Mouse (Mus musculus) midbrain, postnatal 0 days (tissue): ENCODE measurements around the gene Nckap5. TPM values are rescaled to one million over a fixed set of nuclear protein-coding genes. Genes with fewer than 3 reads are reported as not detected.

Experiments used
- ATAC-seq: fragments of 200-750 bp; cut with Nextera tagmentation; 2 replicates; pipeline ENCODE4 v1.8.0; 2017; ENCODE audit warnings: moderate number of reproducible peaks, mild to moderate bottlenecking, moderate TSS enrichment, moderate library complexity; ENCODE audit not compliant: low FRiP score
- DNase-seq: peaks from one replicate; pipeline ENCODE4 v3.0.0-alpha.2; 2015; ENCODE audit warnings: low spot score
- H3K27ac ChIP-seq: fragments of 300-500 bp; sonication (generic); 2 replicates; pipeline ENCODE4 v1.5.1; 2014; ENCODE audit warnings: low read depth, mild to moderate bottlenecking, low read length, mixed read lengths
- H3K27me3 ChIP-seq: fragments of 300-500 bp; sonication (generic); 2 replicates; pipeline ENCODE4 v1.6.1; 2014; ENCODE audit warnings: low read length, control low read depth, mixed read lengths; ENCODE audit not compliant: insufficient read depth
- H3K36me3 ChIP-seq: fragments of 300-500 bp; sonication (generic); 2 replicates; pipeline ENCODE4 v1.6.1; 2014; ENCODE audit warnings: low read length, control low read depth, mixed read lengths; ENCODE audit not compliant: insufficient read depth
- H3K4me1 ChIP-seq: fragments of 300-500 bp; sonication (generic); 2 replicates; pipeline ENCODE4 v1.6.1; 2014; ENCODE audit warnings: mild to moderate bottlenecking, control low read depth, antibody characterized with exemption, low read length, mixed read lengths; ENCODE audit not compliant: insufficient read depth
- H3K4me2 ChIP-seq: fragments of 300-500 bp; sonication (generic); 2 replicates; pipeline ENCODE4 v1.6.1; 2014; ENCODE audit warnings: low read depth, mild to moderate bottlenecking, low read length, mixed read lengths; ENCODE audit not compliant: poor library complexity, severe bottlenecking
- H3K4me3 ChIP-seq: fragments of 300-500 bp; sonication (generic); 2 replicates; pipeline ENCODE4 v1.5.1; 2014; ENCODE audit warnings: low read depth, mild to moderate bottlenecking, low read length, moderate library complexity
- H3K9ac ChIP-seq: fragments of 300-500 bp; sonication (generic); replicated peaks from 2 replicates; pipeline ENCODE4 v1.6.1; 2014; ENCODE audit warnings: mild to moderate bottlenecking, low read length, moderate library complexity, mixed read lengths; ENCODE audit not compliant: poor library complexity, severe bottlenecking
- H3K9me3 ChIP-seq: fragments of 300-500 bp; sonication (generic); 2 replicates; pipeline ENCODE4 v1.6.1; 2016; ENCODE audit warnings: low read length, control low read depth
- CTCF ChIP-seq: IDR thresholded peaks from 2 replicates; pipeline ENCODE4 v1.5.1; 2016; ENCODE audit warnings: antibody characterized with exemption, mild to moderate bottlenecking
- WGBS: fragments of 180-500 bp; shearing (Covaris S2); extraction: QIAGEN DNeasy Blood & Tissue Kit; methylation state at CpG from one replicate; pipeline ENCODE4 v1.1.7; 2014; 5-methylcytosine and 5-hydroxymethylcytosine counted together
- polyA plus RNA-seq: library from polyadenylated mRNA; unstranded; fragments of >200 nt; fragmentation: Nextera tagmentation; extraction: Ambion mirVana; gene quantifications from 2 replicates; pipeline ENCODE4 v1.2.1, GENCODE M21; 2015
- total RNA-seq: library from RNA; depleted of rRNA; stranded (reverse); fragments of >200 nt; gene quantifications from 2 replicates; pipeline ENCODE4 v1.2.3, GENCODE M21; 2014

The Nckap5 gene
- total and polyA plus RNA-seq, 2 experiments from 2014 or later, result 6.3 to 8.7 TPM

DNA sequence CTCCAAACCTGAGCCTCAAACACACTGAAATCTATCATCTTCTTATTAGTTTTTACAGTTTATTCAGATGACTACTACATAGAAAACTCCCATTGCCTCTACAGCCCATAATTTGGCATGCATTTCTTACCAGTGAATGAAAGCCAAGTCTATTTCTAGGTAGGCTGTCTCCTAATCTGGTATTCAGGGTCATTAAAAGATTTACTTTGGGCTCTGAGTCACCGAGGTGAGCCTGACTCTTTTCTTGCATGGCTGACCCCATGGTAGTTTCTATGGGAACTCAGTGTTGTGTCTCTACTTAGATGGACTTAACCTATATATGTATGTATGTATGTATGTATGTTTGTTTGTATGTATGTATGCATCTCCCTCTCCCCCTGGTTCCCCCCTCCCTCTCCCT lies 63.6 kb downstream of the Nckap5 start:
- no peak for TF ChIP-seq CTCF
- ATAC-seq (no peak), DNase-seq (no peak)
- Histone ChIP-seq H3K4me2 (no peak overlapping the region), H3K4me1 (no peaks in the 10 kb centered on the region), H3K36me3 (no peaks in the 10 kb centered on the region), H3K9ac (no peak overlapping the region), H3K9me3 (no peaks in the 10 kb centered on the region), H3K4me3 (no peak overlapping the region), H3K27ac (no peak overlapping the region), H3K27me3 (no peaks in the 10 kb centered on the region)
- 15% methylated on average over 1 of the region's 1 CpGs for WGBS

DNA sequence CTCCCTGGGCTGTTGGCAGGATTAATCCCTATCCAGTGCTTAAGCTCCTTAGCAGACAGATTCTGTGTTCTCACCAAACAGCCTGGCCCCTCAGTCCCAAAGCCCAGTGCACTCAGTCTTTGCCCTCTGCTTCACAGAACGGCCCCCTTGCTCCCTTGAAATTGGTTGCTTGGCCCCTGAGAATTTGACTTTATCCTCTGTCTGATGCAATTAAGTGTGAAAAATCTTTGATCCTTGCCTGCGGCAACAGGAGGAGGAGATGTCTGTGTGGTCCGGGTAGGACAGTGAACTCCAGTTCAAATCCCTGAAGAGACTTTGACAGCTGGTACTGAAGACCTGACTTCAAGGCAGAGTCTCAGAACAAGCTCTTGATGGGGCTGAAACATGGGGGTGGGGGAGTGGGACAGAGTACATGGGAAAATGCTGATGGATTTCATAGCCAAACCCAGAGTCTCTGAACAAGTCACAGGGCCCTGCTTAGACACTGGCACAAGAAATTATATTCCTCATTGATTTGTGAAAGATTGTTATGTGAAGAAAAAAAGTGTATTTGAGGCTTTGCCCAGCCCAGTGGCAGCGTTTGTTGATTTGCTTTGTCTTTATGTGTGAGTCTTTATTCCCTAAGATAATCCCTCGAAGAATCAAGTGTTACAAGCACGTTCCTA lies 65.0 kb downstream of the Nckap5 start:
- no peaks in the 10 kb centered on the region for H3K36me3 ChIP-seq
- no peaks in the 10 kb centered on the region for H3K9me3 ChIP-seq
- WGBS, result 24% methylated on average over 6 of the region's 6 CpGs
- H3K9ac ChIP-seq, result no peak overlapping the region
- DNase-seq, result peak; percentile 50
- no peak for ATAC-seq
- H3K4me2 ChIP-seq, result no peak overlapping the region
- no peak overlapping the region for H3K4me3 ChIP-seq
- no peak overlapping the region for H3K27ac ChIP-seq
- TF ChIP-seq CTCF, result no peak
- H3K4me1 ChIP-seq, result no peaks in the 10 kb centered on the region
- H3K27me3 ChIP-seq, result no peaks in the 10 kb centered on the region; the same call in 1 of the 2 replicates

DNA sequence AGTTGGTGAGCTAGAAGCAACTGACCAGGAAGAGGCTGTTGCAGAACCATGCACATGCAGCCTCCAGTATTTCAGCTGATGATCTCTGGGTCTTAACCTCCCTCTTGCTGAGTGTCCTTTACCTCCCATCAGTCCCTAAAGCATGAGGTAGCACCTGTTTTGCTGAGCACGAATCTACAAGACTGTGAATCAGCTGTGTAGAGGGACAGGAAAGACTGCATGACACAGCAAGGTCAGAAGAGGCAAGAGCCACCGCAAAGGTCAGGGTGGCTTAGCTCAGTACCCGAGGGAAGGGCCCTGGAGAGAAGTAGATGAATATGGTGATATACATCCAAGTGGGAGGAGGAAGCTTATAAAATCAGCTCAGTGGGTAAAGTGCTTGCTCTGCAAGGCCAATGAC lies 66.4 kb downstream of the Nckap5 start:
- ATAC-seq (no peak), DNase-seq (no peak)
- Histone ChIP-seq H3K4me2 (no peak overlapping the region), H3K36me3 (no peaks in the 10 kb centered on the region), H3K4me1 (no peaks in the 10 kb centered on the region), H3K4me3 (no peak overlapping the region), H3K27me3 (no peaks in the 10 kb centered on the region; the same call in 1 of the 2 replicates), H3K9ac (no peak overlapping the region), H3K27ac (no peak overlapping the region), H3K9me3 (no peaks in the 10 kb centered on the region)
- no peak for TF ChIP-seq CTCF
- WGBS, result 74% methylated on average over 3 of the region's 3 CpGs

DNA sequence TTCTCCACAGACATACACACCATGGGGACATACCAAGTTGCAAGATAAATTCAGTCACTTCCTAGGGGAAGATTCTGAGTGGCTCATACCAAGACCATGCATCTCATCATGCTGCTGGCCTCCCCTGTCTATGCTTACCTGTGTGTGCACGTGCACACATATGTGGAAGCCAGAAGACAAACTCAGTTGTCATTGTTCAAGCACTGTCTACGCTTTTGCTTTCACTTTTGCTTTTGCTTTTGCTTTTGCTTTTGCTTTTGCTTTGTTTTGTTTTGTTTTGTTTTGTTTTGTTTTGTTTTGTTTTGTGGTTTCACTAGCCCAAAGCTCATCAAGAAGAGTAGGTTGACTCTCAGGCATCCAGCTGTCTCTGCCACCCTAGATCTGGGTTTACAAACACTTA lies 67.4 kb downstream of the Nckap5 start:
- Histone ChIP-seq H3K36me3 (no peaks in the 10 kb centered on the region), H3K27ac (no peak overlapping the region), H3K4me1 (no peaks in the 10 kb centered on the region), H3K4me2 (no peak overlapping the region), H3K27me3 (no peaks in the 10 kb centered on the region; the same call in 1 of the 2 replicates), H3K9me3 (no peaks in the 10 kb centered on the region), H3K9ac (no peak overlapping the region), H3K4me3 (no peak overlapping the region)
- no peak for TF ChIP-seq CTCF
- DNase-seq, result no peak
- no peak for ATAC-seq
- 95% methylated on average over 2 of the region's 2 CpGs for WGBS

DNA sequence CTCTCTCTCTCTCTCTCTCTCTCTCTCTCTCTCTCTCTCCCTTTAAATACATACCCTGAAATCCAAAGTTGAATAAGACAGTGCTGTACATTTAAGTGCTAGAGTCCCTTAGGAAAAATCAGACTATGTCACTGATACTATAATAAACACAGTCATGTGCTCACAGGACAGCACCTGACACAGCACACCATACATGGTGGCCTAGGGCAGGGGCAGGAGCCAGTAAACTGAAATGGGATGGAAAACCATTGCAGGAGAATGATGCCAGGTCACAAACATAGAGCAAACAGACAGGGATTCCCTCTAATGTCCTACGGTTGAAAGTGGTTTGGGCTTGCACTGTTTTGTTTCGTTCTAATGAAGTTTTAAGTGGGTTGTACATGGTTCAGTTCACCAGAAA lies 70.2 kb downstream of the Nckap5 start:
- no peaks in the 10 kb centered on the region for H3K9me3 ChIP-seq
- WGBS, result 52% methylated on average over 2 of the region's 2 CpGs
- DNase-seq (no peak), ATAC-seq (no peak)
- no peak overlapping the region for H3K27ac ChIP-seq
- no peak overlapping the region for H3K4me2 ChIP-seq
- no peaks in the 10 kb centered on the region for H3K36me3 ChIP-seq
- H3K4me3 ChIP-seq, result no peak overlapping the region
- TF ChIP-seq CTCF, result no peak
- H3K4me1 ChIP-seq, result no peaks in the 10 kb centered on the region
- no peaks in the 10 kb centered on the region; the same call in 1 of the 2 replicates for H3K27me3 ChIP-seq
- H3K9ac ChIP-seq, result no peak overlapping the region

DNA sequence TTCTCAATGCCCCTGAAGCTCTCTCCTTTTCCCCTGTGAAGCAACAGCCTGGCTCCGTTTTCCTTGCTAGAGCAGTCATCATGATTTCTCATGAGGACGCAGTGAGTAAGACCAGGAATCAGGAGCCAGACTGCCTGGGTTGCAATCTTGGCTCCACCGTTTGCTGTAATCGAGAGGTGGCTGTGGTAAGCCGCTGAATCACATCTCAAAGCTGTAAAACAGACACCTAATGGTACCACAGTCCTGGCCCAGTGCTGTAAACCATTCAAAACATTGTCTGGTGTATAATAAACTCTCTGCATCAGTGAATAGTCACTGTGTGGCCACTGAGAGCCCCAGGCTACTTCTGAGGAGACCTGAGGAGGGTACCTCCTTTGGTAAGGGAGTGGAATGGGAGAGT lies 74.9 kb downstream of the Nckap5 start:
- no peak for ATAC-seq
- DNase-seq, result no peak
- Histone ChIP-seq H3K9me3 (no peaks in the 10 kb centered on the region), H3K27ac (no peak overlapping the region), H3K27me3 (no peaks in the 10 kb centered on the region), H3K4me2 (no peak overlapping the region), H3K4me1 (no peaks in the 10 kb centered on the region), H3K36me3 (no peaks in the 10 kb centered on the region), H3K4me3 (no peak overlapping the region), H3K9ac (no peak overlapping the region)
- 83% methylated on average over 5 of the region's 5 CpGs for WGBS
- no peak for TF ChIP-seq CTCF
